Mouse (Mus musculus): Measurements from ENCODE around the gene Stip1. TPM values are rescaled to one million over a fixed set of nuclear protein-coding genes. Genes with fewer than 3 reads are reported as not detected.
A peak's percentile ranks its signal among the peaks of the same experiment; 100 is the strongest.

Stip1 gene
- total and polyA plus RNA-seq, 2 experiments from 2014 or later = 124 to 156 TPM

DNA sequence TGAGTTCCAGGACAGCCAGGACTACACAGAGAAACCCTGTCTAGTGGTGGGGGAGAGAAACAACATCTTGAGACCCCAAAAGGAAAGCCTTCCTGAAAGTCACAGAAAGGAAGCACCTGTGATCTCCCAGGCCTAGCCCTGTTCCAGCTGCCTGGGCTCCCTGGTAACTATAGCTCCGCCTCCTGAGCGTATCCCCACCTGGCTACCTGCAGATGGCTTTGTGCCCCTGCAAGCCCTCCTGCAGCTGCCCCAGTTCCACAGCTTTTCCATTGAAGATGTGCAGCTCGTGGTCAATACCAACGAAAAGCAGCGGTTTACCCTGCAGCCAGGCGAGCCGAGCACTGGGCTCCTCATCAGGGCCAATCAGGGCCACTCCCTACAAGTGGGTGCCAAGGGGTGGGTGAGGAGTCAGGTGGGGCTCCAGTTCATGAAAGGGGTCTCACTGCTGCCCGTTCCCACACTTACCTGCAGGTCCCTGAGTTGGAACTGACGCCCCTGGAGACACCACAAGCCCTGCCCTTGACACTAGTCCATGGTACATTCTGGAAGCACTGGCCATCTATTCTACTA is 42.0 kb downstream of the Stip1 start:
- H3K27me3 ChIP-seq (ENCODE audit: insufficient read depth, low read length) = no peaks in the 10 kb centered on the region
- no peak for DNase-seq
- WGBS = 89% methylated on average over 9 of the region's 9 CpGs
- no peak overlapping the region for H3K4me3 ChIP-seq (ENCODE audit: low read depth, low read length)
- H3K4me1 ChIP-seq (ENCODE audit: insufficient read depth) = peaks cover 17% of the 10 kb centered on the region
- H3K9me3 ChIP-seq (ENCODE audit: low read length) = no peaks in the 10 kb centered on the region
- H3K9ac ChIP-seq = no peak overlapping the region
- H3K27ac ChIP-seq (ENCODE audit: low read depth, low read length) = no peak overlapping the region
- H3K4me2 ChIP-seq (ENCODE audit: low read depth) = no peak overlapping the region
- H3K36me3 ChIP-seq (ENCODE audit: insufficient read depth) = peaks cover 19% of the 10 kb centered on the region; the same call in 1 of the 2 replicates
- TF ChIP-seq CTCF (IDR thresholded peaks at IDR 0.05; ENCODE audit: low read depth) = no peak
- ATAC-seq = no peak

DNA sequence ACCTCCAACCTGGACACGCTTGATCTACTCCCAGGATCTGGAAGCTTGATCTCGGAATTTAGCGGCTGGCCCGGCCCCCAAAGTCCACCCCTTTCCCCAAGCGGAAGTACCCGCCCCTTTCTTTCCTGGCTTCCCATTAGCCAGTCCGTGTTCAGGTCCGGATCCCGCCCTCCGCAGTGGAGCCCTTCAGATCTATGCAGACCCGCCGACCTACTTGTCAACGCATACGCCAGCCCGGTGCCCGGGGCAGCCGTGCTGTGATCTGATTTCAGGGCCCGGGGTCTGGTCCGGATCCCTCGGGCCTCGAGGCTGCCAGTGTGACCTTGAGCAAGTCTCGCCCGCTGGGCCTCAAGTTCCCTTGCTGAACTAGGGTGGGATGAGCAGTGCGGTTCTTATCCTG is 43.8 kb downstream of the Stip1 start, which contains the start of the genes Nudt22 and Trpt1:
TSS of gene Nudt22 (minus strand) at position 112 of the 400 bp plus-strand sequence.
TSS of gene Trpt1 (plus strand) at position 126 of the 400 bp plus-strand sequence.
- DNase-seq (peak; percentile 73), ATAC-seq (peak; percentile 68)
- peak within 1 kb of the TSS; percentile 43; the same call in 1 of the 2 replicates for H3K27ac ChIP-seq (ENCODE audit: low read depth, low read length)
- no peak for TF ChIP-seq CTCF (IDR thresholded peaks at IDR 0.05; ENCODE audit: low read depth)
- 1% methylated on average over 24 of the region's 24 CpGs for WGBS
- H3K4me3 ChIP-seq (ENCODE audit: low read depth, low read length) = peak within 1 kb of the TSS; percentile 54
- H3K27me3 ChIP-seq (ENCODE audit: insufficient read depth, low read length) = no peaks in the 10 kb centered on the region
- H3K4me1 ChIP-seq (ENCODE audit: insufficient read depth) = peaks cover 18% of the 10 kb centered on the region
- peak within 1 kb of the TSS; percentile 53 for H3K9ac ChIP-seq
- peak within 1 kb of the TSS; percentile 70 for H3K4me2 ChIP-seq (ENCODE audit: low read depth)
- H3K36me3 ChIP-seq (ENCODE audit: insufficient read depth) = peaks cover 19% of the 10 kb centered on the region; the same call in 1 of the 2 replicates
- no peaks in the 10 kb centered on the region for H3K9me3 ChIP-seq (ENCODE audit: low read length)

DNA sequence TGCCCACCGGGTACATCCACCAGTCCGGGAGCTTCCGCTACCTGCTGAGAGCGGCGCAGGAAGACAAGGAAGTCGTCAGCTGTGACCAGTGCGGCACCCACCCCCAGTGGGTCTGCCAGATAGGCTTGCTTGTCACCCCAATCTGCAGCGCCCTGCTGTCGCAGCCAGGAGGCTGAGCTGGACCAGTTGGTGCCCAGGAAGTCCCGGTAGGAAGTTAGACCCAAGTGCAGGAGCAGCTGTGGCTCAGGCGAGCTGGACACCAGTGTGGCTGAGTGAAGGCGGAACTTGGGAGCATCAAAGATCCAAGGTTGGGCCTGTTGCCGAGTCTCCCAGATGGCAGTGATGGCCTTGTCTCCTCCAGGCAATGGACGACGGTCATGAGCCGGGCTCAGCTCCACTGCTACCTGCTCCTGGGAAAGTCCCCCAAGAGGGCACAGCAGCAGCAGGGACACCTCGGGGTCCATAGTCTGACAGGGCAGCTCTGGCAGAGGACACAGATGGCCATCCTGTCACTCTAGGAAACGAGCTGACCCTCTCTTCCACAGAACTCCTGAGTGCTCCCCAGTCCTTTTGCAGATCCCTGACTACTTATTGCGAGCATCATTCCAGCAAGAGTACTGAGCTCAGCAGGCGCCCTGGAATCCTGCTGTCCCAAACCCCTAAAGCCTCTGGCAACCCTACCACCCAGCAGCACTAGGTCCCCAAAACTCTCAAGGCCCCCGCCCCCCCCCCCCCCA is 44.3 kb downstream of the Stip1 start:
- no peak overlapping the region for H3K27ac ChIP-seq (ENCODE audit: low read depth, low read length)
- no peak for ATAC-seq
- H3K9ac ChIP-seq = peak overlapping the region; percentile 53
- H3K4me2 ChIP-seq (ENCODE audit: low read depth) = peak overlapping the region; percentile 70
- peaks cover 18% of the 10 kb centered on the region for H3K4me1 ChIP-seq (ENCODE audit: insufficient read depth)
- 49% methylated on average over 21 of the region's 21 CpGs for WGBS
- H3K4me3 ChIP-seq (ENCODE audit: low read depth, low read length) = peak overlapping the region; percentile 54
- H3K27me3 ChIP-seq (ENCODE audit: insufficient read depth, low read length) = no peaks in the 10 kb centered on the region
- H3K9me3 ChIP-seq (ENCODE audit: low read length) = no peaks in the 10 kb centered on the region
- no peak for TF ChIP-seq CTCF (IDR thresholded peaks at IDR 0.05; ENCODE audit: low read depth)
- peaks cover 19% of the 10 kb centered on the region; the same call in 1 of the 2 replicates for H3K36me3 ChIP-seq (ENCODE audit: insufficient read depth)
- DNase-seq = no peak

- 87% methylated on average over 8 of the region's 8 CpGs for WGBS
- Histone ChIP-seq H3K27ac (ENCODE audit: low read depth, low read length) (no peak overlapping the region), H3K4me1 (ENCODE audit: insufficient read depth) (peaks cover 18% of the 10 kb centered on the region), H3K9me3 (ENCODE audit: low read length) (no peaks in the 10 kb centered on the region), H3K9ac (no peak overlapping the region), H3K27me3 (ENCODE audit: insufficient read depth, low read length) (no peaks in the 10 kb centered on the region), H3K4me2 (ENCODE audit: low read depth) (no peak overlapping the region), H3K36me3 (ENCODE audit: insufficient read depth) (peaks cover 13% of the 10 kb centered on the region; the same call in 1 of the 2 replicates), H3K4me3 (ENCODE audit: low read depth, low read length) (no peak overlapping the region)
- no peak for DNase-seq
- no peak for ATAC-seq
- TF ChIP-seq CTCF (IDR thresholded peaks at IDR 0.05; ENCODE audit: low read depth) = no peak
Measured at GRCm38 (mm10) chr19:6994489-6994888, 45.3 kb downstream of the Stip1 start.

DNA sequence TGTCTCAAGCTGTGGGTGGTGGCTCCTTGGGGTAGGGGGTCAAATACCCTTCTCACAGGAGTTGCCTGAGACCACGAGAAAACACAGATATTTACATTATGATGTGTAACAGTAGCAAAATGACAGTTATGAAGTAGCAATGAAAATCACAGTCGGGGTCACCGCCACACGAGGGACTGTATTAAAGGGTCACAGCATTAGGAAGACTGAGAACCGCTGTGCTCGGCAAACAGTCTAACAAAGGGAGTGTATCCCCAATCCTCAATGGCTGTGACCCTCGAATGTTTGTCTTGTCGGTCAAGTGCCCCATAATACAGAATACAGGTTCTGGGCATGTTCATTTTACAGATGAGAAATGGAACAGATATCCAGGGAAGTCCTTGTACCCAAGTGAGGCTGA is 45.8 kb downstream of the Stip1 start:
- no peak overlapping the region for H3K4me2 ChIP-seq (ENCODE audit: low read depth)
- no peaks in the 10 kb centered on the region for H3K9me3 ChIP-seq (ENCODE audit: low read length)
- WGBS = 88% methylated on average over 8 of the region's 8 CpGs
- H3K27me3 ChIP-seq (ENCODE audit: insufficient read depth, low read length) = no peaks in the 10 kb centered on the region
- H3K4me3 ChIP-seq (ENCODE audit: low read depth, low read length) = no peak overlapping the region
- ATAC-seq (no peak), DNase-seq (no peak)
- H3K9ac ChIP-seq = no peak overlapping the region
- peaks cover 8% of the 10 kb centered on the region; the same call in 1 of the 2 replicates for H3K36me3 ChIP-seq (ENCODE audit: insufficient read depth)
- H3K4me1 ChIP-seq (ENCODE audit: insufficient read depth) = peaks cover 18% of the 10 kb centered on the region
- no peak overlapping the region for H3K27ac ChIP-seq (ENCODE audit: low read depth, low read length)
- TF ChIP-seq CTCF (IDR thresholded peaks at IDR 0.05; ENCODE audit: low read depth) = no peak

DNA sequence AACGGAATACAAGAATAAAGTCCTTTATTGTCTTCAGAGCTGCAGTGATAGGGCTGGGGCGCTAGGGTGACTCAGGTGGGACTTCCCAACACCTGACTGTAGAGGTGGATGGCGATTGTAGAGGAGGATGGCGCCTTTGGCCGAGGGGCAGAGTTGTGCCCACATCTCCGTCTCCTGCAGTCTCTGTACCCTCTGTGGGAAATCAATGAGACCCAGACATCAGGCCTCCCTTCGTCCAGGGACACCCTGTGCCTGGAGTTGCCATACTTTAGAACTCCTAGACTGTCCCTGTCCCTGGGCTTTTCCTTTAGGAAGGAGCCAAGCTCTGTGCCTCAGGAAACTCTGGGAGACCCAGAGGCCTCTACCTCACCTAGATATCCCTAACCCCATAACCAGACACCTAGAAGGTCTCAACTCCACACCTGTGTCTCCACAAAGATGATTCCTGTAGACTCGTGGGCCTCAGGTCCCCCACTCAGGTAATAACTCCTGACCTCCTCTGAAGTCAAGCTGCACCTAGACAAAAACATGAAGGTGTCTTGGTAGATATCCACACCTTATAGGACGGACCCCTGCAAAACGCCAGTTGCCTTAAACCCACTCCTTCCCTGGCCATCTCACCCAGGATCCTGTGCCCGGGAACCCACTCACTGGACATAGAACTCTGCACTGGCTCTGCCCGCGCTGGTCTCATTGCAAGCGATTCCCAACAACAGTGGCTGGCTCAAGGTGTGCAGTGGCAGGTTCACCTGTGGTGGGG is 46.6 kb downstream of the Stip1 start:
- H3K27me3 ChIP-seq (ENCODE audit: insufficient read depth, low read length) = no peaks in the 10 kb centered on the region
- peak overlapping the region; percentile 51 for H3K9ac ChIP-seq
- WGBS = 57% methylated on average over 14 of the region's 14 CpGs
- H3K36me3 ChIP-seq (ENCODE audit: insufficient read depth) = peaks cover under 1% of the 10 kb centered on the region; the same call in 1 of the 2 replicates
- peaks cover 18% of the 10 kb centered on the region for H3K4me1 ChIP-seq (ENCODE audit: insufficient read depth)
- no peak for DNase-seq
- peak overlapping the region; percentile 52 for H3K4me3 ChIP-seq (ENCODE audit: low read depth, low read length)
- H3K27ac ChIP-seq (ENCODE audit: low read depth, low read length) = no peak overlapping the region
- peak; percentile 11; the same call in 1 of the 2 replicates for TF ChIP-seq CTCF (IDR thresholded peaks at IDR 0.05; ENCODE audit: low read depth)
- H3K4me2 ChIP-seq (ENCODE audit: low read depth) = peak overlapping the region; percentile 96
- no peak for ATAC-seq
- no peaks in the 10 kb centered on the region for H3K9me3 ChIP-seq (ENCODE audit: low read length)

Measured in forebrain, postnatal 0 days (tissue).